Mouse (Mus musculus) midbrain, embryonic 14.5 days (tissue): ENCODE data around the gene Tbrg1. TPM values are rescaled to one million over a fixed set of nuclear protein-coding genes. Genes with fewer than 3 reads are reported as not detected.
A peak's percentile ranks its signal among the peaks of the same experiment; 100 is the strongest.

Experiments used
- ATAC-seq: fragments of 200-750 bp; cut with Nextera tagmentation; 2 replicates; pipeline ENCODE4 v1.8.0; 2017; ENCODE audit warnings: moderate number of reproducible peaks, moderate library complexity; ENCODE audit not compliant: low FRiP score, low TSS enrichment
- DNase-seq: peaks from one replicate; pipeline ENCODE4 v3.0.0-alpha.2; 2015
- H3K27ac ChIP-seq: fragments of 300-500 bp; sonication (generic); replicated peaks from 2 replicates; pipeline ENCODE4 v1.5.1; 2014; ENCODE audit warnings: mild to moderate bottlenecking, low read depth, low read length, moderate library complexity
- H3K27me3 ChIP-seq: fragments of 300-500 bp; sonication (generic); 2 replicates; pipeline ENCODE4 v1.6.1; 2014; ENCODE audit warnings: low read length, control low read depth, mixed read lengths; ENCODE audit not compliant: control insufficient read depth, insufficient read depth
- H3K36me3 ChIP-seq: fragments of 300-500 bp; sonication (generic); 2 replicates; pipeline ENCODE4 v1.6.1; 2014; ENCODE audit warnings: low read length, control low read depth; ENCODE audit not compliant: control insufficient read depth, insufficient read depth
- H3K4me1 ChIP-seq: fragments of 300-500 bp; sonication (generic); 2 replicates; pipeline ENCODE4 v1.6.1; 2014; ENCODE audit warnings: mild to moderate bottlenecking, antibody characterized with exemption, low read length, control low read depth; ENCODE audit not compliant: control insufficient read depth, insufficient read depth
- H3K4me2 ChIP-seq: fragments of 300-500 bp; sonication (generic); 2 replicates; pipeline ENCODE4 v1.6.1; 2014; ENCODE audit warnings: mild to moderate bottlenecking, low read length, moderate library complexity
- H3K4me3 ChIP-seq: fragments of 300-500 bp; sonication (generic); replicated peaks from 2 replicates; pipeline ENCODE4 v1.5.1; 2014; ENCODE audit warnings: low read depth, low read length
- H3K9ac ChIP-seq: fragments of 300-500 bp; sonication (generic); replicated peaks from 2 replicates; pipeline ENCODE4 v1.6.1; 2014; ENCODE audit warnings: mild to moderate bottlenecking, low read length, moderate library complexity
- H3K9me3 ChIP-seq: fragments of 300-500 bp; sonication (generic); 2 replicates; pipeline ENCODE4 v1.6.1; 2016; ENCODE audit warnings: low read length, control low read depth, mixed read lengths; ENCODE audit not compliant: control insufficient read depth
- WGBS: fragments of 180-500 bp; shearing (Covaris S2); extraction: QIAGEN DNeasy Blood & Tissue Kit; methylation state at CpG from one replicate; pipeline ENCODE4 v1.1.7; 2014; 5-methylcytosine and 5-hydroxymethylcytosine counted together
- polyA plus RNA-seq: library from polyadenylated mRNA; unstranded; fragments of >200 nt; fragmentation: Nextera tagmentation; extraction: Ambion mirVana; gene quantifications from 2 replicates; pipeline ENCODE4 v1.2.1, GENCODE M21; 2014

The Tbrg1 gene
- polyA plus RNA-seq, 1 experiment from 2014 or later, result 91.6 TPM

DNA sequence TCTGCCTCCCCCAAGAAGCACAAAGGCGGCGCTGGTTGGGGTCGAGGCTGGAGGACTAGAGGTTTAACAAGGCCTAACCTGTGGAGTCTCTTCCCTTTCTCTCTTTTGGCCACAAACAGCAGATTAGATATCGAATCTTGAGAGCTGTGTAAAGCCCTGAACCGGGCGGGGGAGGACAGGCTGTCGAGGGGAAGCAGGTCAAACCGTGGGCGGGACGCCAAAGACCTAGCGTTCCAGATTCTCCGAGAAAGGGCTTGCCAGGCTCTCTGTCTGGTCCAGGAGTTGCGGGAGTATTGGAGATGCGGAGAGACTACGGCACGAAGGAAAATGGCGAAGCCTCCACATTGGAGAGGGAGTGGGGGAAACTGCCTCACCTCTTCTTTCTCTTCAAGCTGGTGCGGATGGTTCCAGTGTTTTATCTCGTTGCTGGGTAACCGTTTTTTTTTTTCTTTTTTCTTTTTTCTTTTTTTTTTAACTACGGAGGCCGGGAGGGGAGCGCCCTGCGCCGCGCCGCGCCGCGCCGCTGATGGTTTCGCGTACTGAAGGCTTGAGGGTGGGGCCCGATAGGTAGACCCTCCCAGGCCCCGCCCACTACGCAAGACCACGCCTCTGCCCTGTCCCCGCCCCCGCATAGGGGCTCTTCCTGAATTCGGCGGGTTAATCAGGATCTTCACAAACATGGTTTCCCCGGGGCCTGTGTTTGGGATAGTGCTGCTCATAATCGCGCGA, 43.8 kb downstream of the Tbrg1 start, which contains the start of gene Spa17:
TSS of gene Spa17 (minus strand) at position 541 of the 729 bp plus-strand sequence.
- H3K27ac ChIP-seq, result peak within 1 kb of the TSS; percentile 83
- ATAC-seq (peak; percentile 95), DNase-seq (peak; percentile 94)
- H3K4me2 ChIP-seq, result peak within 1 kb of the TSS; percentile 60
- H3K27me3 ChIP-seq, result no peaks in the 10 kb centered on the region
- H3K36me3 ChIP-seq, result no peaks in the 10 kb centered on the region
- peaks cover 6% of the 10 kb centered on the region for H3K4me1 ChIP-seq
- H3K4me3 ChIP-seq, result peak within 1 kb of the TSS; percentile 57
- under 1% methylated on average over 45 of the region's 45 CpGs for WGBS
- H3K9ac ChIP-seq, result peak within 1 kb of the TSS; percentile 79
- H3K9me3 ChIP-seq, result no peaks in the 10 kb centered on the region

DNA sequence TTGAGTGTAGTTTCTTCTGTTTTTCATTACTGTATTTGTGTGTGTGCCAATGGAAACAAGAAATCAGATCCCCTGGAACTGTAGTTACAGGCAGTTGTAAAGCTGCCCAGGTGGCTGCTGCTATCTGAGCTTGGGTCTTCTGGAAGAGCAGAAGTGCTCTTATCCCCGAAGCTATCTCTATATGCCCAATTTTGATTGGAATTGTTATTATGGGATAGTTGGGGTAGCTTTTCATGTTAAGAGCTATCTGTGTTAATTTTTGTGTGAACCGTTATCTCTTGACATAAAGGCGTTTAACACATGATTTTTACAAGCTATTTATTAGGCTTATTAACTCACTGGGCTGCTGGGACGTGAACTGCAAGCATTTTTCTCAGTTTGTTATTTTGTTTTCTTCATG, 47.6 kb downstream of the Tbrg1 start:
- Histone ChIP-seq H3K9ac (no peak overlapping the region), H3K27me3 (no peaks in the 10 kb centered on the region), H3K27ac (no peak overlapping the region), H3K4me2 (no peak overlapping the region), H3K4me3 (no peak overlapping the region), H3K4me1 (peaks cover 6% of the 10 kb centered on the region), H3K36me3 (no peaks in the 10 kb centered on the region), H3K9me3 (no peaks in the 10 kb centered on the region)
- 85% methylated on average over 4 of the region's 4 CpGs for WGBS
- DNase-seq (no peak), ATAC-seq (no peak)

DNA sequence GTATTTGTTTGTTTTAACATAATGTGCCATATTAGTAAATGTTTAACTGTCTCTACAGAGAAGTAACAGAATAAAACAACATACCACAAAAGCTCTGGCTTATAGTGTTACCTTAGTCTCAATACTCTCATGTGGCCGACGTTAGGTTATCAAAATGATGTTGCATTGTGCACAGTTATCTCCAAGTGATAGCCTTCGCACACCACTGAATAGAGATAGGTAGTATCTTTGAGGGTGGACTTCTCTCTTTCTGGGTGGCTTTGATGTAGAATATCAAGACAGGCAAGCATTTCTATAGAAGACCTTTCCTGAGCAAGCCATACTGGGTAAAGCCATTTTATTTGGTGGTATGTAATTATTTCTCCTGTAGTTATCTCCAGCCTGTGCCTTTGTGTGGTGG, 52.0 kb downstream of the Tbrg1 start:
- no peak overlapping the region for H3K9ac ChIP-seq
- 98% methylated on average over 3 of the region's 3 CpGs for WGBS
- no peak overlapping the region for H3K4me2 ChIP-seq
- no peaks in the 10 kb centered on the region for H3K4me1 ChIP-seq
- H3K4me3 ChIP-seq, result no peak overlapping the region
- ATAC-seq (no peak), DNase-seq (no peak)
- H3K9me3 ChIP-seq, result no peaks in the 10 kb centered on the region
- H3K27me3 ChIP-seq, result no peaks in the 10 kb centered on the region
- H3K27ac ChIP-seq, result no peak overlapping the region
- no peaks in the 10 kb centered on the region for H3K36me3 ChIP-seq

DNA sequence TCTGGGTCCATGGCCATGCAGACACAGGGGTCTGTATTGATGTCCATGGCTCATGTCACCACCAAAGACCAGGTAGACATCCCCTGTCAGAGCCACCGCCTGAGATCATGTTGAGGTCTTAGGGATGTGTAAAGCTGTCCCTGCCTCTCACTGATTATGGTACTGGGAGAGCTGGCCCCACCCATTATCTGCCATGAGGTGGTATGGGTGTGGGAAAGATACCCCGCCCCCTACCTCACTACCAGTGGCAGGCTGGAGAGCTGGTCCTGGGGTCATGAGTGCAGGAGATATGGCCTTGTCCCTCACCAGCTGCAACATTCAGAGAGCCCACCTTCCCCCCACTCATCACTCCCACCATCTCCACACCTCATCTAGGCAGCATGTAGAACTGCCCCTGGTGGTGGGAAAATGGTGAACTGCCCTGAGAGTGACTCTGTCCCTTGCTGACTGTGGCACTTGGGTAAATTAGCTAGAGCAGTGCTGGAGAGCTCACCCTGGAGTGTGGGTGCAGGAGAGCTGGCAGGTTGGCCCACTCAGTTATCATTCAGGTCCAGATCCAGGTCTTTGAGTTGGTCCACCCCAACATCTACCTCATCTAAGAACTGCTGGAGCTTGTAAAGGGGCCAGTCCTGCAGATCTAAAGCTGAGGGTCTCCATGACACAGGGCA, 56.4 kb downstream of the Tbrg1 start:
- no peaks in the 10 kb centered on the region for H3K36me3 ChIP-seq
- no peak overlapping the region for H3K9ac ChIP-seq
- no peaks in the 10 kb centered on the region for H3K4me1 ChIP-seq
- H3K4me2 ChIP-seq, result no peak overlapping the region
- H3K27ac ChIP-seq, result no peak overlapping the region
- no peaks in the 10 kb centered on the region for H3K27me3 ChIP-seq
- no peaks in the 10 kb centered on the region for H3K9me3 ChIP-seq
- ATAC-seq (no peak), DNase-seq (no peak)
- WGBS, result 91% methylated on average over 2 of the region's 2 CpGs
- no peak overlapping the region for H3K4me3 ChIP-seq

Other genes starting within 250 kb of the Tbrg1 start
- gene Robo3, start 224.1 kb downstream of the Tbrg1 start, polyA plus RNA-seq, result 8.9 and 13.3 TPM in 2 replicates
- 32.5 and 42.9 TPM in 2 replicates for gene Msantd2, start 168.0 kb downstream of the Tbrg1 start, polyA plus RNA-seq
- 24.8 and 42.8 TPM in 2 replicates for gene Esam, start 129.2 kb downstream of the Tbrg1 start, polyA plus RNA-seq
- 0.29 and 0.35 TPM in 2 replicates for gene Vsig2, start 118.1 kb downstream of the Tbrg1 start, polyA plus RNA-seq
- gene Nrgn, start 104.4 kb downstream of the Tbrg1 start, polyA plus RNA-seq, result 4.0 and 5.5 TPM in 2 replicates
- gene Siae, start 101.6 kb downstream of the Tbrg1 start, polyA plus RNA-seq, result 8.6 and 12.3 TPM in 2 replicates
- gene Spa17, start 43.6 kb downstream of the Tbrg1 start, polyA plus RNA-seq, result 7.5 and 9.5 TPM in 2 replicates
- gene Panx3, start 11.9 kb upstream of the Tbrg1 start, polyA plus RNA-seq, result not detected in 2 replicates
- gene Olfr160, start 58.9 kb upstream of the Tbrg1 start, polyA plus RNA-seq, result not detected in 2 replicates
- gene Olfr874, start 87.8 kb upstream of the Tbrg1 start, polyA plus RNA-seq, result not detected in 2 replicates
- gene Olfr875, start 114.5 kb upstream of the Tbrg1 start, polyA plus RNA-seq, result not detected in 2 replicates
- not detected in 2 replicates for gene Olfr876, start 145.7 kb upstream of the Tbrg1 start, polyA plus RNA-seq
- not detected in 2 replicates for gene Olfr877, start 197.0 kb upstream of the Tbrg1 start, polyA plus RNA-seq
- gene Olfr145, start 239.4 kb upstream of the Tbrg1 start, polyA plus RNA-seq, result not detected in 2 replicates